Comparison of ENCODE assay signal across 8 mouse cellular contexts in the genomic region with DNA sequence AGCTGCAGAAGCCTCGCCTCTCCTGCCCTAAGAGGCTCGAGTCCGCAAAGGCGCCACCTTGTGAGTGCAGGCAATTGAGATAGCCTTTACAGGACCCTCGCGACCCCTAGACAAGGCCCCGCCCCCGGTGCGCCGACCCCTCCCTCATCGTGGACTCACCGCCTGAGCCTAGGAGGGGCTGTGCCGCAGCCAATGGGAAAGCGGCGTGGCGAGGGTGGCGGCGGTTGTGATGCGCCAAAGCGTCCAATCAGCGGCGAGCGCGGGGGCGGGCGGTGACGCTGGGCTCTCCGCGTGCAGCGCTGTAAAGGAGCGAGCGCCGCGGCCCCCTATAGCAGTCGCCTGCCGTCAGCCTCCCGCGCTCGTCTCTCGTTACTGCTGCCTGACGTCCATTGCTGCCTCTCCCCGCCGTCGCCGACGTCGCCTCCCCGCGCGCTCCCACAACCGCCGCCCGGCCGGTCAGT. TPM values are rescaled to one million over a fixed set of nuclear protein-coding genes. Genes with fewer than 3 reads are reported as not detected.
DNase-seq lines count a peak whose midpoint lies in the region; ATAC-seq and TF ChIP-seq lines count a peak whose summit lies in the region.

A gene (plus strand): TSS at position 272 of the 461 bp plus-strand sequence.

- H3K36me3 ChIP-seq in E14TG2a.4 (ENCODE audit: insufficient read depth, low read length) = peaks cover 20% of the 10 kb centered on the region
- H3K36me3 ChIP-seq in forebrain, embryonic 13.5 days (ENCODE audit: poor library complexity, severe bottlenecking) = no peaks in the 10 kb centered on the region
- peaks cover 2% of the 10 kb centered on the region; the same call in 1 of the 2 replicates for H3K36me3 ChIP-seq in liver, postnatal 0 days (replicated peaks; ENCODE audit: insufficient read depth, low read length)
- H3K36me3 ChIP-seq in neural tube, embryonic 14.5 days (ENCODE audit: control insufficient read depth, insufficient read depth, low read length) = no peaks in the 10 kb centered on the region

- H3K4me2 ChIP-seq in forebrain, embryonic 13.5 days = peak within 1 kb of the TSS; percentile 70
- peak within 1 kb of the TSS; percentile 99 for H3K4me2 ChIP-seq in liver, postnatal 0 days (ENCODE audit: low read depth, low read length)
- H3K4me2 ChIP-seq in neural tube, embryonic 14.5 days (ENCODE audit: low read depth, low read length) = peak within 1 kb of the TSS; percentile 59

- intact Hi-C loops in heart, postnatal 10 days (cut with DNase I) = no loop called here

- TF ChIP-seq CTCF in E14TG2a.4 (conservative IDR thresholded peaks at IDR 0.05; ENCODE audit: low read length) = no peak
- peak; percentile 39 for TF ChIP-seq CTCF in liver, postnatal 0 days (IDR thresholded peaks at IDR 0.05; ENCODE audit: low read depth)

- H3K4me3 ChIP-seq in E14TG2a.4 (replicated peaks; ENCODE audit: low read length) = peak within 1 kb of the TSS; percentile 98
- peak within 1 kb of the TSS; percentile 82 for H3K4me3 ChIP-seq in forebrain, embryonic 13.5 days
- peak within 1 kb of the TSS; percentile 82 for H3K4me3 ChIP-seq in liver, postnatal 0 days (ENCODE audit: low read depth, low read length)
- H3K4me3 ChIP-seq in neural tube, embryonic 14.5 days (ENCODE audit: low read depth, low read length) = peak within 1 kb of the TSS; percentile 90

- DNase-seq in c-Kit-positive CD71-positive TER-119-positive erythroid progenitor cells, embryonic 14.5 days (ENCODE audit: low spot score) = peak; percentile 92
- peak; percentile 97 to 98 for DNase-seq in heart, postnatal 10 days
- DNase-seq in large intestine, adult 2 months (ENCODE audit: low read depth, low spot score) = peak; percentile 83
- DNase-seq in liver, postnatal 0 days = peak; percentile 96
- peak; percentile 98 for DNase-seq in testis, postnatal 10 days (ENCODE audit: low spot score)

- H3K9ac ChIP-seq in forebrain, embryonic 13.5 days = peak within 1 kb of the TSS; percentile 85
- H3K9ac ChIP-seq in liver, postnatal 0 days (replicated peaks) = peak within 1 kb of the TSS; percentile 95
- peak within 1 kb of the TSS; percentile 88 for H3K9ac ChIP-seq in neural tube, embryonic 14.5 days (replicated peaks; ENCODE audit: low read depth, low read length)

- peak; percentile 35; the same call in 1 of the 2 replicates for TF ChIP-seq EP300 in liver, postnatal 0 days (IDR thresholded peaks at IDR 0.05; ENCODE audit: low read depth)

- H3K9me3 ChIP-seq in E14TG2a.4 (ENCODE audit: low read length) = no peaks in the 10 kb centered on the region
- no peaks in the 10 kb centered on the region for H3K9me3 ChIP-seq in forebrain, embryonic 13.5 days (replicated peaks)
- no peaks in the 10 kb centered on the region for H3K9me3 ChIP-seq in liver, postnatal 0 days (ENCODE audit: low read length)
- no peaks in the 10 kb centered on the region for H3K9me3 ChIP-seq in neural tube, embryonic 14.5 days (ENCODE audit: control insufficient read depth, low read length)

- H3K4me1 ChIP-seq in E14TG2a.4 (replicated peaks; ENCODE audit: low read depth, low read length) = peaks cover 82% of the 10 kb centered on the region
- peaks cover 38% of the 10 kb centered on the region for H3K4me1 ChIP-seq in forebrain, embryonic 13.5 days
- peaks cover 46% of the 10 kb centered on the region for H3K4me1 ChIP-seq in liver, postnatal 0 days (ENCODE audit: insufficient read depth)
- peaks cover 25% of the 10 kb centered on the region for H3K4me1 ChIP-seq in neural tube, embryonic 14.5 days (ENCODE audit: control insufficient read depth, insufficient read depth, low read length)

- no peaks in the 10 kb centered on the region for H3K27me3 ChIP-seq in E14TG2a.4 (ENCODE audit: insufficient read depth, low read length)
- no peaks in the 10 kb centered on the region for H3K27me3 ChIP-seq in forebrain, embryonic 13.5 days
- H3K27me3 ChIP-seq in liver, postnatal 0 days (ENCODE audit: insufficient read depth, low read length) = no peaks in the 10 kb centered on the region
- no peaks in the 10 kb centered on the region for H3K27me3 ChIP-seq in neural tube, embryonic 14.5 days (ENCODE audit: control insufficient read depth, insufficient read depth, low read length)

- WGBS in forebrain, embryonic 13.5 days = under 1% methylated on average over 31 of the region's 54 CpGs
- under 1% methylated on average over 53 of the region's 54 CpGs for WGBS in large intestine, adult 2 months
- WGBS in liver, postnatal 0 days (ENCODE audit: insufficient replicate concordance) = under 1% methylated on average over 45 of the region's 54 CpGs
- WGBS in neural tube, embryonic 14.5 days = under 1% methylated on average over 39 of the region's 54 CpGs

- H3K27ac ChIP-seq in forebrain, embryonic 13.5 days = peak within 1 kb of the TSS; percentile 98
- H3K27ac ChIP-seq in liver, postnatal 0 days (ENCODE audit: low read depth) = peak within 1 kb of the TSS; percentile 99
- H3K27ac ChIP-seq in neural tube, embryonic 14.5 days (ENCODE audit: low read depth, low read length) = peak within 1 kb of the TSS; percentile 97

- peak; percentile 99 for ATAC-seq in forebrain, embryonic 13.5 days
- peak; percentile 88 for ATAC-seq in liver, postnatal 0 days
- peak; percentile 99 for ATAC-seq in neural tube, embryonic 14.5 days (ENCODE audit: low read depth)

RNA-seq across cellular contexts. Expression of the gene that starts here (rescaled TPM):
- 53.1 and 54.8 TPM in 2 replicates for polyA plus RNA-seq in forebrain, embryonic 13.5 days (2015; fragmentation: Nextera tagmentation; extraction: Ambion mirVana)
- 10 to 100 TPM; 12.1 to 17.8 TPM for total RNA-seq in heart, postnatal 10 days (2021)
- 49.1 and 75.4 TPM in 2 replicates for polyA plus RNA-seq in large intestine, adult 2 months (2012; rRNA removed)
- polyA plus RNA-seq in liver, postnatal 0 days (2015; fragmentation: Nextera tagmentation; extraction: Ambion mirVana) = 24.8 and 48.6 TPM in 2 replicates
- 61.2 and 71.1 TPM in 2 replicates for polyA plus RNA-seq in neural tube, embryonic 14.5 days (2014; fragmentation: Nextera tagmentation; extraction: Ambion mirVana)

Comparison
In these comparisons a context has a peak if more than half of its experiments do, and no peak if none do; other contexts are left out.
1. Peak in every context shown above with its lines: DNase-seq, ATAC-seq, H3K4me3 ChIP-seq and H3K27ac ChIP-seq.